27 mouse cellular contexts compared by ENCODE assay signal in genomic region chr9:62325965-62326364, GRCm38 (mm10). TPM values are rescaled to one million over a fixed set of nuclear protein-coding genes. Genes with fewer than 3 reads are reported as not detected.
A peak's percentile ranks its signal among the peaks of the same experiment; 100 is the strongest.
DNase-seq lines count a peak whose midpoint lies in the region; ATAC-seq and TF ChIP-seq lines count a peak whose summit lies in the region.
"Had no signal": no experiment of that assay in that cellular context is flagged by ENCODE, and none has a peak within 500 bp of the region (broad histone marks: within the 10 kb centered on the region; RNA-seq: fewer than 3 reads in every experiment).

No protein-coding gene starts in this region.

- no peaks in the 10 kb centered on the region for H3K4me1 ChIP-seq in intestine, postnatal 0 days (replicated peaks; ENCODE audit: control insufficient read depth, insufficient read depth, low read length)
- H3K4me1 ChIP-seq in intestine, embryonic 16.5 days (ENCODE audit: control insufficient read depth, insufficient read depth, low read length), result no peaks in the 10 kb centered on the region
- no peaks in the 10 kb centered on the region for H3K4me1 ChIP-seq in testis, adult 2 months (ENCODE audit: control insufficient read depth, insufficient read depth, low read length)
- H3K4me1 ChIP-seq: embryonic facial prominence, embryonic 13.5 days; heart, embryonic 13.5 days; limb, embryonic 12.5 days; liver, embryonic 15.5 days; megakaryocyte, embryonic 14.5 days; midbrain, embryonic 15.5 days had no signal

- DNase-seq in testis, postnatal 14 days (ENCODE audit: low spot score), result no peak
- DNase-seq in Patski (ENCODE audit: low read depth, low spot score), result no peak
- peak; percentile 13 for DNase-seq in splenic B cell, adult 2 months (ENCODE audit: low read depth, low spot score)
- no peak for DNase-seq in spleen, postnatal 10 days (ENCODE audit: low spot score in 2 of 2)
- no peak for DNase-seq in spleen, postnatal 14 days (ENCODE audit: low spot score in 2 of 2)
- DNase-seq: adrenal gland, postnatal 14 days; cerebellum, adult 11 months; cerebellum, postnatal 10 days; heart, postnatal 4 days; kidney, adult 8-10 months; kidney, postnatal 14 days; lung, postnatal 10 days; retina, postnatal 1 day; right cerebral cortex, postnatal 4 days; thymus, adult 2 months had no signal

- CTCF ChIA-PET in Patski (lab: Charles Lee), result interaction anchor here (1.1 kb wide), 1 partner anchor 30 kb away, joined by 3 read pairs; no protein-coding TSS in a partner anchor

- no peak for TF ChIP-seq POLR2A in testis, adult 2 months (IDR thresholded peaks at IDR 0.05; ENCODE audit: control insufficient read depth, low read depth, low read length)

- no peak overlapping the region for H3K4me2 ChIP-seq in intestine, postnatal 0 days (replicated peaks; ENCODE audit: low read depth)
- H3K4me2 ChIP-seq in intestine, embryonic 16.5 days (ENCODE audit: low read depth, low read length), result no peak overlapping the region
- H3K4me2 ChIP-seq: embryonic facial prominence, embryonic 13.5 days; heart, embryonic 13.5 days; limb, embryonic 12.5 days; liver, embryonic 15.5 days; midbrain, embryonic 15.5 days had no signal

- TF ChIP-seq CTCF in intestine, postnatal 0 days (IDR thresholded peaks at IDR 0.05; ENCODE audit: low read depth), result peak; percentile 31
- TF ChIP-seq CTCF in testis, adult 2 months (IDR thresholded peaks at IDR 0.05; ENCODE audit: control insufficient read depth, insufficient read depth, insufficient replicate concordance, low read depth, low read length), result peak; percentile 32; the same call in 1 of the 2 replicates
- peak; percentile 37 for TF ChIP-seq CTCF in Patski (IDR thresholded peaks at IDR 0.05)

- H3K27me3 ChIP-seq in intestine, postnatal 0 days (replicated peaks; ENCODE audit: control insufficient read depth, insufficient read depth, low read length), result no peaks in the 10 kb centered on the region
- H3K27me3 ChIP-seq in intestine, embryonic 16.5 days (replicated peaks; ENCODE audit: control insufficient read depth, insufficient read depth, low read length), result no peaks in the 10 kb centered on the region
- H3K27me3 ChIP-seq in testis, adult 2 months (ENCODE audit: control insufficient read depth, insufficient read depth, low read length), result no peaks in the 10 kb centered on the region
- H3K27me3 ChIP-seq in Patski, result no peaks in the 10 kb centered on the region
- H3K27me3 ChIP-seq in splenic B cell, adult 2 months (ENCODE audit: control insufficient read depth, insufficient read depth, low read length, poor library complexity, severe bottlenecking), result no peaks in the 10 kb centered on the region; the same call in 1 of the 2 replicates
- H3K27me3 ChIP-seq: embryonic facial prominence, embryonic 13.5 days; heart, embryonic 13.5 days; limb, embryonic 12.5 days; liver, embryonic 15.5 days; midbrain, embryonic 15.5 days had no signal

- H3K36me3 ChIP-seq in intestine, postnatal 0 days (ENCODE audit: control insufficient read depth, insufficient read depth), result no peaks in the 10 kb centered on the region
- H3K36me3 ChIP-seq in intestine, embryonic 16.5 days (ENCODE audit: control insufficient read depth, insufficient read depth, low read length), result no peaks in the 10 kb centered on the region
- no peaks in the 10 kb centered on the region for H3K36me3 ChIP-seq in testis, adult 2 months (ENCODE audit: control insufficient read depth, insufficient read depth, low read length)
- H3K36me3 ChIP-seq in splenic B cell, adult 2 months (ENCODE audit: control insufficient read depth, insufficient read depth, low read length, poor library complexity, severe bottlenecking), result no peaks in the 10 kb centered on the region
- H3K36me3 ChIP-seq: embryonic facial prominence, embryonic 13.5 days; heart, embryonic 13.5 days; limb, embryonic 12.5 days; liver, embryonic 15.5 days; midbrain, embryonic 15.5 days had no signal

- ATAC-seq in intestine, postnatal 0 days, result no peak
- ATAC-seq in intestine, embryonic 16.5 days, result no peak
- ATAC-seq in Patski, result no peak
- ATAC-seq: forebrain, embryonic 16.5 days; hindbrain, embryonic 16.5 days; midbrain, embryonic 15.5 days had no signal

- H3K9me3 ChIP-seq in intestine, postnatal 0 days (ENCODE audit: control insufficient read depth), result 0 out of 2 replicates have a peak, but pooled peaks cover under 1% of the 10 kb centered on the region
- peaks cover 2% of the 10 kb centered on the region; the same call in 1 of the 2 replicates for H3K9me3 ChIP-seq in intestine, embryonic 16.5 days (ENCODE audit: control insufficient read depth, low read length)
- H3K9me3 ChIP-seq: embryonic facial prominence, embryonic 13.5 days; limb, embryonic 12.5 days; liver, embryonic 15.5 days; midbrain, embryonic 15.5 days had no signal

- H3K4me3 ChIP-seq in intestine, postnatal 0 days (ENCODE audit: low read depth, low read length), result no peak overlapping the region
- H3K4me3 ChIP-seq in intestine, embryonic 16.5 days (ENCODE audit: low read length), result no peak overlapping the region
- no peak overlapping the region for H3K4me3 ChIP-seq in testis, adult 2 months (ENCODE audit: control insufficient read depth, low read depth, low read length)
- H3K4me3 ChIP-seq: embryonic facial prominence, embryonic 13.5 days; heart, embryonic 13.5 days; limb, embryonic 12.5 days; liver, embryonic 15.5 days; megakaryocyte, embryonic 14.5 days; midbrain, embryonic 15.5 days had no signal

- H3K9ac ChIP-seq in intestine, postnatal 0 days (ENCODE audit: low read depth, low read length), result no peak overlapping the region
- no peak overlapping the region for H3K9ac ChIP-seq in intestine, embryonic 16.5 days (ENCODE audit: low read depth, low read length)
- H3K9ac ChIP-seq: embryonic facial prominence, embryonic 13.5 days; heart, embryonic 13.5 days; limb, embryonic 12.5 days; liver, embryonic 15.5 days; midbrain, embryonic 15.5 days had no signal

- in situ Hi-C loops in Patski (cut with MboI; ENCODE audit: low pct_unique_long_range_greater_than_20kb), result no loop called here

- H3K27ac ChIP-seq in intestine, postnatal 0 days (ENCODE audit: low read depth, low read length), result no peak overlapping the region
- no peak overlapping the region for H3K27ac ChIP-seq in intestine, embryonic 16.5 days (ENCODE audit: low read length)
- H3K27ac ChIP-seq in testis, adult 2 months (ENCODE audit: control insufficient read depth, insufficient read depth, low read depth, low read length), result no peak overlapping the region
- H3K27ac ChIP-seq: embryonic facial prominence, embryonic 13.5 days; heart, embryonic 13.5 days; limb, embryonic 12.5 days; liver, embryonic 15.5 days; midbrain, embryonic 15.5 days had no signal

- POLR2A ChIA-PET in Patski (lab: Charles Lee), result no interaction called here

- WGBS in intestine, postnatal 0 days, result 72% methylated on average over 3 of the region's 3 CpGs
- WGBS in intestine, embryonic 16.5 days, result 67% methylated on average over 3 of the region's 3 CpGs

RNA-seq across cellular contexts. Expression of gene Anp32a, which starts 15.1 kb away (rescaled TPM):
- polyA plus RNA-seq in intestine, postnatal 0 days (2015; fragmentation: Nextera tagmentation; extraction: Ambion mirVana), result 53.6 and 57.4 TPM in 2 replicates
- polyA plus RNA-seq in intestine, embryonic 16.5 days (2015; fragmentation: Nextera tagmentation; extraction: Ambion mirVana), result 146 and 206 TPM in 2 replicates
- 5.6 and 7.2 TPM in 2 replicates for polyA plus RNA-seq in testis, adult 2 months (2012; rRNA removed)
- 231 TPM for polyA plus RNA-seq in Patski (2021)

RNA-seq across cellular contexts. Expression of gene Spesp1, which starts 44.0 kb away (rescaled TPM):
- not detected in 2 replicates for polyA plus RNA-seq in intestine, postnatal 0 days (2015; fragmentation: Nextera tagmentation; extraction: Ambion mirVana)
- not detected in 2 replicates for polyA plus RNA-seq in intestine, embryonic 16.5 days (2015; fragmentation: Nextera tagmentation; extraction: Ambion mirVana)
- 119 and 135 TPM in 2 replicates for polyA plus RNA-seq in testis, adult 2 months (2012; rRNA removed)
- polyA plus RNA-seq in Patski (2021), result not detected
- polyA plus RNA-seq: embryonic facial prominence, embryonic 13.5 days; forebrain, embryonic 16.5 days; heart, embryonic 13.5 days; hindbrain, embryonic 16.5 days; limb, embryonic 12.5 days; liver, embryonic 15.5 days; midbrain, embryonic 15.5 days; urinary bladder, adult 2 months had no signal

Comparison
In these comparisons a context has a peak if more than half of its experiments do, and no peak if none do; other contexts are left out.
1. RNA of gene Spesp1, which starts 44.0 kb away (polyA plus RNA-seq): 119 to 135 TPM in testis, adult 2 months; not detected in intestine, postnatal 0 days, not detected in intestine, embryonic 16.5 days and not detected in Patski (single experiment); every median in the first group is over 100 times any median in the second.
2. Peak in every context shown above with its lines, with median percentiles within 50 percentile points of each other: CTCF ChIP-seq.